ENCODE assay signal across 8 mouse cellular contexts in the genomic region with DNA sequence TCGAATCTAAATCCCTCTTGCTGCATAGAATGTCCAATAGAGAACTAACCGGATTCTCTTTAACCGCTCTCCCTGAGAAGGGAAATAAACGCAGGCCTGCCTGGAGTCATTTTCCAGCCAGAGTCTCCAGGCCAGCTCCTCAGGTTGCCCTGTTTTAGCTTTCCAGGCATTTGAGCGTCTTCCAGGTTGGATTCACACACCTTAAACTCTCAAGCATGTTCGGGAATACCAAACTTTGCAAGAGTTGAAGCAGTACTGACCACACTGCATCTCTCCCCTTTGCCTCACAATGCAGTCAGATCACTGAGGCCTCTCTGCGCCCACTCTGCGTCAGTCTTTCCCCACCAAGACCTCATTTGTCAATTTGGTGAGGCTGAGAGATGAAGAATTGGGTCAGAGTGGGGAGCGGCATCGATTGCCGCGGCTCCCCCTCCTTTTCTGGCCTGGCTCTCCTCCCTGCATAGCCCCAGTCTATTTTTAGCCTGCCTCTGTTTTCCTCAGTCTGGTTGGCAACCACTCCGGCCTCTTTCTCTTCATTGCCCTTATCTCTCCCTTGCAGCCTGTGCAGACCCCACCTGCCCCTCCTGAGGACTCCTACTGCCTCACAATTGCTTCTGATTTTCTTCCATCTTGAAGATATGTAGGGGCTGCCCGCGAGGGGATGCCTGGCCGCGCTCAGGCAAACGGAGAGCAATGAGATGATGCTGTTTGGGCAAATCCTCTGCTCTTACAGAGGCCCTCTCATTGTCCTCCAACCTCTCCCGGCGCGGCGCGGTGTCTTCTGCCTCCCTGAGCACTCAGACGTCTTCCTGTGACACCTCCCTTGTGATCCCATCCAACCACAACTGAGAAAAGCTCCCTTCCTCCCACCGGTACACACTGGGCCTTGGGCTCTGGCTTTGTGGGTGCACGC. TPM values are rescaled to one million over a fixed set of nuclear protein-coding genes. Genes with fewer than 3 reads are reported as not detected.
DNase-seq lines count a peak whose midpoint lies in the region; ATAC-seq and TF ChIP-seq lines count a peak whose summit lies in the region.

No protein-coding gene starts in this region.

- DNase-seq in testis, postnatal 10 days (ENCODE audit: low spot score) = no peak
- no peak for DNase-seq in embryonic facial prominence, embryonic 14.5 days (ENCODE audit: low spot score)
- DNase-seq in limb, embryonic 10.5 days (ENCODE audit: low spot score) = no peak
- DNase-seq in thymus, postnatal 0 days (ENCODE audit: low spot score) = peak; percentile 29
- DNase-seq in ovary, postnatal 36 days (ENCODE audit: low spot score) = no peak
- no peak for DNase-seq in kidney, adult 8-10 months
- DNase-seq in gastrocnemius, postnatal 4 days (ENCODE audit: low spot score in 2 of 2) = no peak

- no peak for TF ChIP-seq CTCF in testis, adult 2 months (IDR thresholded peaks at IDR 0.05; ENCODE audit: control insufficient read depth, insufficient read depth, insufficient replicate concordance, low read depth, low read length)

- H3K27ac ChIP-seq in testis, adult 2 months (ENCODE audit: control insufficient read depth, insufficient read depth, low read depth, low read length) = no peak overlapping the region
- peak overlapping the region; percentile 45; the same call in 1 of the 2 replicates for H3K27ac ChIP-seq in embryonic facial prominence, embryonic 14.5 days (replicated peaks; ENCODE audit: low read depth, low read length)
- peak overlapping the region; percentile 19; the same call in 1 of the 2 replicates for H3K27ac ChIP-seq in limb, embryonic 10.5 days

- H3K27me3 ChIP-seq in testis, adult 2 months (ENCODE audit: control insufficient read depth, insufficient read depth, low read length) = no peaks in the 10 kb centered on the region
- H3K27me3 ChIP-seq in embryonic facial prominence, embryonic 14.5 days (replicated peaks; ENCODE audit: control insufficient read depth, insufficient read depth, low read length) = no peaks in the 10 kb centered on the region
- peaks cover 58% of the 10 kb centered on the region for H3K27me3 ChIP-seq in limb, embryonic 10.5 days (ENCODE audit: low read depth, poor library complexity, severe bottlenecking)

- no peak for ATAC-seq in embryonic facial prominence, embryonic 14.5 days (ENCODE audit: low read depth)

- no peak overlapping the region for H3K4me2 ChIP-seq in embryonic facial prominence, embryonic 14.5 days (ENCODE audit: low read depth, low read length)

- TF ChIP-seq POLR2A in testis, adult 2 months (IDR thresholded peaks at IDR 0.05; ENCODE audit: control insufficient read depth, low read depth, low read length) = no peak

- peaks cover 13% of the 10 kb centered on the region for H3K4me1 ChIP-seq in testis, adult 2 months (ENCODE audit: control insufficient read depth, insufficient read depth, low read length)
- H3K4me1 ChIP-seq in embryonic facial prominence, embryonic 14.5 days (ENCODE audit: control insufficient read depth, insufficient read depth, low read length) = peaks cover 28% of the 10 kb centered on the region
- peaks cover 29% of the 10 kb centered on the region for H3K4me1 ChIP-seq in limb, embryonic 10.5 days

- peak overlapping the region; percentile 17; the same call in 1 of the 2 replicates for H3K4me3 ChIP-seq in testis, adult 2 months (ENCODE audit: control insufficient read depth, low read depth, low read length)
- H3K4me3 ChIP-seq in embryonic facial prominence, embryonic 14.5 days (ENCODE audit: low read depth, low read length) = no peak overlapping the region
- no peak overlapping the region for H3K4me3 ChIP-seq in limb, embryonic 10.5 days

- no peaks in the 10 kb centered on the region for H3K36me3 ChIP-seq in testis, adult 2 months (ENCODE audit: control insufficient read depth, insufficient read depth, low read length)
- no peaks in the 10 kb centered on the region for H3K36me3 ChIP-seq in embryonic facial prominence, embryonic 14.5 days (ENCODE audit: control insufficient read depth, insufficient read depth, low read length)
- H3K36me3 ChIP-seq in limb, embryonic 10.5 days = no peaks in the 10 kb centered on the region

- no peak overlapping the region; the same call in 1 of the 2 replicates for H3K9ac ChIP-seq in embryonic facial prominence, embryonic 14.5 days (ENCODE audit: low read depth, low read length)

- WGBS in embryonic facial prominence, embryonic 14.5 days = 54% methylated on average over 26 of the region's 26 CpGs
- WGBS in limb, embryonic 10.5 days = 63% methylated on average over 26 of the region's 26 CpGs

- no peaks in the 10 kb centered on the region for H3K9me3 ChIP-seq in embryonic facial prominence, embryonic 14.5 days (ENCODE audit: control insufficient read depth, low read length)
- no peaks in the 10 kb centered on the region for H3K9me3 ChIP-seq in limb, embryonic 10.5 days (replicated peaks)

RNA-seq across cellular contexts. Expression of gene Pipox, which starts 17.8 kb away (rescaled TPM):
- 0.94 and 1.4 TPM in 2 replicates for polyA plus RNA-seq in testis, adult 2 months (2012; rRNA removed)
- polyA plus RNA-seq in embryonic facial prominence, embryonic 14.5 days (2014; fragmentation: Nextera tagmentation; extraction: Ambion mirVana) = 1.5 and 1.8 TPM in 2 replicates
- polyA plus RNA-seq in limb, embryonic 10.5 days (2016; fragmentation: Nextera tagmentation; extraction: Ambion mirVana) = 0.34 and 0.48 TPM in 2 replicates
- polyA plus RNA-seq in thymus, postnatal 0 days (2015; fragmentation: Nextera tagmentation; extraction: Ambion mirVana) = 2.8 TPM in 2 replicates
- total RNA-seq in gastrocnemius, postnatal 4 days (2021) = under 1 TPM; 0.34 to 0.57 TPM

RNA-seq across cellular contexts. Expression of gene Sez6, which starts 54.5 kb away (rescaled TPM):
- 7.0 and 8.3 TPM in 2 replicates for polyA plus RNA-seq in testis, adult 2 months (2012; rRNA removed)
- polyA plus RNA-seq in embryonic facial prominence, embryonic 14.5 days (2014; fragmentation: Nextera tagmentation; extraction: Ambion mirVana) = 1.4 and 1.8 TPM in 2 replicates
- 0.11 and 0.14 TPM in 2 replicates for polyA plus RNA-seq in limb, embryonic 10.5 days (2016; fragmentation: Nextera tagmentation; extraction: Ambion mirVana)
- polyA plus RNA-seq in thymus, postnatal 0 days (2015; fragmentation: Nextera tagmentation; extraction: Ambion mirVana) = 0.26 TPM in 2 replicates
- 1 to 10 TPM in 1 of 2 experiments, under 1 TPM in 1; 0.21 to 1.0 TPM for total RNA-seq in gastrocnemius, postnatal 4 days (2021)
